Mouse (Mus musculus) heart, adult 8-10 months (tissue): Measurements from ENCODE around the gene Pigv. TPM values are rescaled to one million over a fixed set of nuclear protein-coding genes. Genes with fewer than 3 reads are reported as not detected.

Source experiments
- DNase-seq: peaks from one replicate; pipeline ENCODE4 v3.0.0; 2022; ENCODE audit warnings: low spot score
- microRNA-seq: library from miRNA; unstranded; fragments of <30 nt; microRNA quantifications from one replicate; pipeline ENCODE4 v1.2.0, GENCODE M21; 2022
- total RNA-seq, 4 experiments: library from RNA; stranded (reverse); gene quantifications; 2 replicates each; pipeline ENCODE4 v1.2.4; 2022

The Pigv gene
- total RNA-seq, 4 experiments from 2014 or later: 9.2 to 13.8 (median 13.2) TPM

DNA sequence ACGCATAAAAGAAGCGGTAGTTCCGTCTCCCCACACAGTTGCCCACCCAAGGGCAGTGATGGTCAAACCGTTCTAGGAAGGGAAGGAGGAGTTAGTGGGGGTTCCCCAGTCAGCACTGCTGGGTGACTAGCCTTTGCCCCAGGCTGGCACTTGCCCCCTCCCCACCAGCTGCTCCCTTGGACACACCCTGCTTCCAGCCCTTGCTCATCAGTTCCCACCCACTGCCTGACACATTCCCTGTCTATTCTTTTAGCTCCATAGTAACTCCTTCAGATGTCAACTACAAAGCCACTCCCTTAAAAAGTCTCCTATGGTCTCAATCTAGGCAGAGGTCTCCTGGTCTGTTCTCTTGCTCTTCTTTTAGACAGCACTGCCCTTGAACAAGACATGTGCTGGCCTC, 58.6 kb downstream of the Pigv start:
- no peak for DNase-seq

GRCm38 (mm10) chr4:133613026-133613425, 59.4 kb downstream of the Pigv start:
- DNase-seq: no peak

GRCm38 (mm10) chr4:133612416-133612815, 60.0 kb downstream of the Pigv start:
- DNase-seq: no peak

DNA sequence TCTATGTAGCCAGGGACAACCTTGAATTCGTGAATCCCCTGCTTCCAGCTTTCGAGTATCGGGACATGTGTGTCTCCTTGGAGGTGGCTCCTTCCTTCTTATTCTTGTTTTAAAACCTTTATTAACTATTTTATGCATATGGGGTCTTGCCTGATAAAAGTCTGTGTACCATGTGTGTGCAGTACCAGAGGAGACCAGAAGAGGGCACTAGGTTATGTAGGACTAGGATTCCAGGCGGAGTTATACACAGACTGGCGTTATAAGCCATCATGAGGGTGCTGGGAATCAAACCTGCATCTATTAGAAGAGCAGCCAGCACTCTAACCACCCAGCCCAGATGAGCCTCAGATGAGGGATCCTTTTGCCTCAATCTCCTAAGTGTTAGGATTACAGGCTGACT, 60.6 kb downstream of the Pigv start:
- DNase-seq: no peak

Small RNA genes lying within 50 kb of the gene (microRNA-seq; reads per million reads assigned to microRNA genes)
- gene Mir7227: not detected

Other genes starting within 250 kb of the Pigv start
- gene Tent5b, start 192.5 kb downstream of the Pigv start, total RNA-seq: 1 to 10 TPM; 1.3 to 3.0 (median 1.6) TPM
- gene Trnp1, start 174.1 kb downstream of the Pigv start, total RNA-seq: 1 to 10 TPM; 1.3 to 1.8 (median 1.6) TPM
- gene Kdf1, start 153.7 kb downstream of the Pigv start, total RNA-seq: not detected
- 10 to 100 TPM; 66.4 to 92.0 (median 73.0) TPM for gene Nudc, start 126.7 kb downstream of the Pigv start, total RNA-seq
- 10 to 100 TPM; 13.2 to 19.5 (median 16.9) TPM for gene Nr0b2, start 119.3 kb downstream of the Pigv start, total RNA-seq
- 1 to 10 TPM; 3.0 to 4.6 (median 3.7) TPM for gene Gpatch3, start 97.9 kb downstream of the Pigv start, total RNA-seq
- gene Gpn2, start 88.3 kb downstream of the Pigv start, total RNA-seq: 1 to 10 TPM; 7.2 to 8.1 (median 8.1) TPM
- gene Sfn, start 70.5 kb downstream of the Pigv start, total RNA-seq: 1 to 10 TPM in 3 of 4 experiments, under 1 TPM in 1; 0.88 to 1.6 (median 1.1) TPM
- 10 to 100 TPM; 16.1 to 24.3 (median 22.1) TPM for gene Zdhhc18, start 22.5 kb downstream of the Pigv start, total RNA-seq
- gene Arid1a, start 84.1 kb upstream of the Pigv start, total RNA-seq: 10 to 100 TPM; 35.4 to 40.0 (median 37.0) TPM
- gene Rps6ka1, start 215.2 kb upstream of the Pigv start, total RNA-seq: 1 to 10 TPM; 4.0 to 6.5 (median 4.7) TPM